Comparison of ENCODE assay signal across 10 mouse cellular contexts in genomic region chr5:35830101-35830500, GRCm38 (mm10).
A peak's percentile ranks its signal among the peaks of the same experiment; 100 is the strongest.
DNase-seq lines count a peak whose midpoint lies in the region; ATAC-seq lines count a peak whose summit lies in the region.
"Had no signal": no experiment of that assay in that cellular context is flagged by ENCODE, and none has a peak within 500 bp of the region (broad histone marks: within the 10 kb centered on the region; RNA-seq: fewer than 3 reads in every experiment).

No protein-coding gene starts in this region.

- H3K36me3 ChIP-seq in heart, embryonic 12.5 days: no peaks in the 10 kb centered on the region
- H3K36me3 ChIP-seq: limb, embryonic 12.5 days had no signal

- no peak overlapping the region for H3K4me3 ChIP-seq in heart, embryonic 12.5 days
- H3K4me3 ChIP-seq: limb, embryonic 12.5 days had no signal

- 79% methylated on average over 3 of the region's 3 CpGs for WGBS in heart, embryonic 12.5 days

- no peak overlapping the region for H3K9ac ChIP-seq in heart, embryonic 12.5 days
- H3K9ac ChIP-seq: limb, embryonic 12.5 days had no signal

- peak; percentile 15 to 19 for DNase-seq in heart, adult 9 months (ENCODE audit: low spot score in 2 of 2)
- peak; percentile 63 for DNase-seq in cerebellum, adult 11 months
- peak; percentile 73 to 78 for DNase-seq in cerebellum, postnatal 25 days
- peak; percentile 27 to 35 for DNase-seq in left cerebral cortex, adult 18-20 months (ENCODE audit: low spot score in 2 of 2)
- DNase-seq in ovary, adult 18-20 months (ENCODE audit: low spot score): no peak
- no peak for DNase-seq in testis, postnatal 14 days (ENCODE audit: low spot score)
- DNase-seq: thymus, adult 18-20 months had no signal

- no peaks in the 10 kb centered on the region for H3K9me3 ChIP-seq in heart, embryonic 12.5 days (replicated peaks)
- H3K9me3 ChIP-seq: limb, embryonic 12.5 days had no signal

- H3K4me2 ChIP-seq in heart, embryonic 12.5 days: no peak overlapping the region
- H3K4me2 ChIP-seq: limb, embryonic 12.5 days had no signal

- no peak overlapping the region for H3K27ac ChIP-seq in heart, embryonic 12.5 days (ENCODE audit: poor library complexity, severe bottlenecking)
- H3K27ac ChIP-seq: limb, embryonic 12.5 days had no signal

- H3K4me1 ChIP-seq in heart, embryonic 12.5 days (replicated peaks): peaks cover 8% of the 10 kb centered on the region
- H3K4me1 ChIP-seq: limb, embryonic 12.5 days had no signal

- peaks cover 33% of the 10 kb centered on the region for H3K27me3 ChIP-seq in heart, embryonic 12.5 days (replicated peaks)
- H3K27me3 ChIP-seq: limb, embryonic 12.5 days had no signal

- no peak for ATAC-seq in heart, embryonic 12.5 days (ENCODE audit: insufficient number of reproducible peaks, low FRiP score)
- ATAC-seq: lung, postnatal 0 days had no signal

Comparison
In these comparisons a context has a peak if more than half of its experiments do, and no peak if none do; other contexts are left out.
1. DNase-seq: peak in heart, adult 9 months (2 of 2), cerebellum, adult 11 months (single experiment), cerebellum, postnatal 25 days (2 of 2) and left cerebral cortex, adult 18-20 months (2 of 2); none in ovary, adult 18-20 months (single experiment) and testis, postnatal 14 days (single experiment).